Mouse (Mus musculus): ENCODE measurements at regions not wholly inside any gene's neighbourhood (a gene's known extent, or its start where the extent isn't known, plus 50 kb on each side); places are given as distances from the start of the nearest gene placed in this dataset.

GRCm38 (mm10) chr7:136120930-136121329 lies 404.8 kb upstream of the Mki67 start:
- H3K27ac ChIP-seq, result no peak overlapping the region
- no peak overlapping the region for H3K4me3 ChIP-seq (ENCODE audit: low read length)
- H3K4me1 ChIP-seq (ENCODE audit: insufficient read depth, low read length), result no peaks in the 10 kb centered on the region
- H3K4me2 ChIP-seq (ENCODE audit: low read depth, low read length), result no peak overlapping the region
- ATAC-seq (no peak), DNase-seq (ENCODE audit: low spot score) (no peak)
- TF ChIP-seq CTCF (IDR thresholded peaks at IDR 0.05; ENCODE audit: low read depth), result no peak
- H3K27me3 ChIP-seq (ENCODE audit: insufficient read depth, low read length), result no peaks in the 10 kb centered on the region
- 60% methylated on average over 7 of the region's 7 CpGs for whole genome bisulfite sequencing
- H3K9ac ChIP-seq (replicated peaks; ENCODE audit: low read length), result no peak overlapping the region
- H3K36me3 ChIP-seq (ENCODE audit: insufficient read depth, low read length), result no peaks in the 10 kb centered on the region
- H3K9me3 ChIP-seq (ENCODE audit: low read length), result no peaks in the 10 kb centered on the region

GRCm38 (mm10) chr7:136121406-136121805 lies 405.2 kb upstream of the Mki67 start:
- no peak overlapping the region for H3K27ac ChIP-seq
- ATAC-seq, result no peak
- no peaks in the 10 kb centered on the region for H3K4me1 ChIP-seq (ENCODE audit: insufficient read depth, low read length)
- H3K9me3 ChIP-seq (ENCODE audit: low read length), result no peaks in the 10 kb centered on the region
- peak; percentile 59 for TF ChIP-seq CTCF (IDR thresholded peaks at IDR 0.05; ENCODE audit: low read depth)
- H3K4me3 ChIP-seq (ENCODE audit: low read length), result no peak overlapping the region
- no peak overlapping the region for H3K9ac ChIP-seq (replicated peaks; ENCODE audit: low read length)
- no peaks in the 10 kb centered on the region for H3K27me3 ChIP-seq (ENCODE audit: insufficient read depth, low read length)
- H3K36me3 ChIP-seq (ENCODE audit: insufficient read depth, low read length), result no peaks in the 10 kb centered on the region
- DNase-seq (ENCODE audit: low spot score), result peak; percentile 48
- H3K4me2 ChIP-seq (ENCODE audit: low read depth, low read length), result no peak overlapping the region
- 81% methylated on average over 1 of the region's 1 CpGs for WGBS

- WGBS, result 59% methylated on average over 2 of the region's 2 CpGs
- no peak for DNase-seq (ENCODE audit: low spot score)
- H3K9ac ChIP-seq (replicated peaks; ENCODE audit: low read length), result no peak overlapping the region
These were observed 408.6 kb upstream of the Mki67 start for GRCm38 (mm10) chr7:136124786-136125185.

GRCm38 (mm10) chr7:136126393-136126792 lies 410.2 kb upstream of the Mki67 start:
- ATAC-seq, result no peak
- 90% methylated on average over 3 of the region's 3 CpGs for WGBS

More at GRCm38 (mm10) chr7:136124786-136125185, 408.6 kb upstream of the Mki67 start:
- H3K4me3 ChIP-seq (ENCODE audit: low read length), result no peak overlapping the region
- TF ChIP-seq CTCF (IDR thresholded peaks at IDR 0.05; ENCODE audit: low read depth), result no peak
- H3K4me1 ChIP-seq (ENCODE audit: insufficient read depth, low read length), result peaks cover 13% of the 10 kb centered on the region
- ATAC-seq, result no peak
- no peak overlapping the region for H3K4me2 ChIP-seq (ENCODE audit: low read depth, low read length)
- no peak overlapping the region for H3K27ac ChIP-seq
- H3K9me3 ChIP-seq (ENCODE audit: low read length), result no peaks in the 10 kb centered on the region
- H3K27me3 ChIP-seq (ENCODE audit: insufficient read depth, low read length), result no peaks in the 10 kb centered on the region
- H3K36me3 ChIP-seq (ENCODE audit: insufficient read depth, low read length), result no peaks in the 10 kb centered on the region

GRCm38 (mm10) chr7:136127576-136127975 lies 411.4 kb upstream of the Mki67 start:
- H3K36me3 ChIP-seq (ENCODE audit: insufficient read depth, low read length), result no peaks in the 10 kb centered on the region
- no peak for ATAC-seq
- DNase-seq (ENCODE audit: low spot score), result peak; percentile 50
- 45% methylated on average over 2 of the region's 2 CpGs for WGBS
- H3K4me3 ChIP-seq (ENCODE audit: low read length), result no peak overlapping the region
- no peak for TF ChIP-seq CTCF (IDR thresholded peaks at IDR 0.05; ENCODE audit: low read depth)
- no peak overlapping the region for H3K9ac ChIP-seq (replicated peaks; ENCODE audit: low read length)
- no peaks in the 10 kb centered on the region for H3K9me3 ChIP-seq (ENCODE audit: low read length)
- no peak overlapping the region for H3K27ac ChIP-seq
- H3K27me3 ChIP-seq (ENCODE audit: insufficient read depth, low read length), result no peaks in the 10 kb centered on the region
- no peak overlapping the region for H3K4me2 ChIP-seq (ENCODE audit: low read depth, low read length)
- H3K4me1 ChIP-seq (ENCODE audit: insufficient read depth, low read length), result peaks cover 14% of the 10 kb centered on the region

More at GRCm38 (mm10) chr7:136126393-136126792, 410.2 kb upstream of the Mki67 start:
- Histone ChIP-seq H3K36me3 (ENCODE audit: insufficient read depth, low read length) (no peaks in the 10 kb centered on the region), H3K4me3 (ENCODE audit: low read length) (no peak overlapping the region), H3K9ac (replicated peaks; ENCODE audit: low read length) (no peak overlapping the region), H3K4me1 (ENCODE audit: insufficient read depth, low read length) (peaks cover 14% of the 10 kb centered on the region), H3K9me3 (ENCODE audit: low read length) (no peaks in the 10 kb centered on the region), H3K27ac (no peak overlapping the region), H3K4me2 (ENCODE audit: low read depth, low read length) (no peak overlapping the region), H3K27me3 (ENCODE audit: insufficient read depth, low read length) (no peaks in the 10 kb centered on the region)
- DNase-seq (ENCODE audit: low spot score), result no peak
- no peak for TF ChIP-seq CTCF (IDR thresholded peaks at IDR 0.05; ENCODE audit: low read depth)

- no peak overlapping the region for H3K4me2 ChIP-seq (ENCODE audit: low read depth, low read length)
- H3K27ac ChIP-seq, result 0 out of 2 replicates have a peak overlapping the region, but pooled peaks have one; percentile 16
- DNase-seq (ENCODE audit: low spot score) (peak; percentile 72), ATAC-seq (no peak)
- H3K36me3 ChIP-seq (ENCODE audit: insufficient read depth, low read length), result no peaks in the 10 kb centered on the region
- TF ChIP-seq CTCF (IDR thresholded peaks at IDR 0.05; ENCODE audit: low read depth), result no peak
- no peak overlapping the region for H3K9ac ChIP-seq (replicated peaks; ENCODE audit: low read length)
- H3K4me3 ChIP-seq (ENCODE audit: low read length), result no peak overlapping the region
- 27% methylated on average over 7 of the region's 7 CpGs for WGBS
- no peaks in the 10 kb centered on the region for H3K9me3 ChIP-seq (ENCODE audit: low read length)
- H3K4me1 ChIP-seq (ENCODE audit: insufficient read depth, low read length), result peaks cover 14% of the 10 kb centered on the region
- H3K27me3 ChIP-seq (ENCODE audit: insufficient read depth, low read length), result no peaks in the 10 kb centered on the region
These were observed 413.6 kb upstream of the Mki67 start for GRCm38 (mm10) chr7:136129721-136130123.

GRCm38 (mm10) chr7:136130666-136131239 lies 414.6 kb upstream of the Mki67 start:
- H3K36me3 ChIP-seq (ENCODE audit: insufficient read depth, low read length), result no peaks in the 10 kb centered on the region
- no peak overlapping the region for H3K9ac ChIP-seq (replicated peaks; ENCODE audit: low read length)
- WGBS, result 23% methylated on average over 10 of the region's 10 CpGs
- no peak overlapping the region for H3K27ac ChIP-seq
- no peak for TF ChIP-seq CTCF (IDR thresholded peaks at IDR 0.05; ENCODE audit: low read depth)
- H3K4me1 ChIP-seq (ENCODE audit: insufficient read depth, low read length), result peaks cover 14% of the 10 kb centered on the region
- H3K4me3 ChIP-seq (ENCODE audit: low read length), result no peak overlapping the region
- H3K4me2 ChIP-seq (ENCODE audit: low read depth, low read length), result no peak overlapping the region
- H3K27me3 ChIP-seq (ENCODE audit: insufficient read depth, low read length), result no peaks in the 10 kb centered on the region
- ATAC-seq (no peak), DNase-seq (ENCODE audit: low spot score) (peak; percentile 38)
- no peaks in the 10 kb centered on the region for H3K9me3 ChIP-seq (ENCODE audit: low read length)

All from hindbrain, postnatal 0 days (tissue).